Mouse (Mus musculus): ENCODE data around the gene Cenpx. TPM values are rescaled to one million over a fixed set of nuclear protein-coding genes. Genes with fewer than 3 reads are reported as not detected.

Cenpx gene
- polyA plus RNA-seq, 1 experiment from 2014 or later, result 81.0 TPM

GRCm38 (mm10) chr11:120672687-120673593 is 40.6 kb downstream of the Cenpx start, which contains the start of gene Aspscr1:
Aspscr1 (plus strand) TSS chr11:120672973.
- DNase-seq (peak; percentile 97), ATAC-seq (peak; percentile 95)
- Histone ChIP-seq H3K4me2 (ENCODE audit: low read depth, low read length) (peak within 1 kb of the TSS; percentile 79), H3K9me3 (ENCODE audit: low read length) (no peaks in the 10 kb centered on the region), H3K4me3 (ENCODE audit: low read depth, low read length) (peak within 1 kb of the TSS; percentile 75), H3K9ac (replicated peaks) (peak within 1 kb of the TSS; percentile 71), H3K27me3 (ENCODE audit: insufficient read depth, low read length) (no peaks in the 10 kb centered on the region), H3K36me3 (replicated peaks; ENCODE audit: insufficient read depth, low read length) (peaks cover 3% of the 10 kb centered on the region; the same call in 1 of the 2 replicates), H3K4me1 (ENCODE audit: insufficient read depth) (peaks cover 37% of the 10 kb centered on the region), H3K27ac (ENCODE audit: low read depth) (peak within 1 kb of the TSS; percentile 83)
- 3% methylated on average over 57 of the region's 83 CpGs for WGBS (ENCODE audit: insufficient replicate concordance)
- no peak for TF ChIP-seq EP300 (IDR thresholded peaks at IDR 0.05; ENCODE audit: low read depth)
- no peak for TF ChIP-seq CTCF (IDR thresholded peaks at IDR 0.05; ENCODE audit: low read depth)

- Histone ChIP-seq H3K36me3 (replicated peaks; ENCODE audit: insufficient read depth, low read length) (no peaks in the 10 kb centered on the region), H3K27me3 (ENCODE audit: insufficient read depth, low read length) (peaks cover 29% of the 10 kb centered on the region), H3K9ac (replicated peaks) (no peak overlapping the region), H3K4me2 (ENCODE audit: low read depth, low read length) (no peak overlapping the region), H3K9me3 (ENCODE audit: low read length) (no peaks in the 10 kb centered on the region), H3K4me3 (ENCODE audit: low read depth, low read length) (no peak overlapping the region), H3K4me1 (ENCODE audit: insufficient read depth) (no peaks in the 10 kb centered on the region), H3K27ac (ENCODE audit: low read depth) (no peak overlapping the region)
- 24% methylated on average over 3 of the region's 3 CpGs for WGBS (ENCODE audit: insufficient replicate concordance)
- ATAC-seq, result no peak
- TF ChIP-seq EP300 (IDR thresholded peaks at IDR 0.05; ENCODE audit: low read depth) (no peak), CTCF (IDR thresholded peaks at IDR 0.05; ENCODE audit: low read depth) (no peak)
- DNase-seq, result no peak
These were observed 46.9 kb downstream of the Cenpx start for GRCm38 (mm10) chr11:120666617-120667016.

GRCm38 (mm10) chr11:120665406-120665805 is 48.1 kb downstream of the Cenpx start:
- ATAC-seq, result no peak
- no peak overlapping the region for H3K27ac ChIP-seq (ENCODE audit: low read depth)
- no peak for TF ChIP-seq EP300 (IDR thresholded peaks at IDR 0.05; ENCODE audit: low read depth)
- no peak overlapping the region for H3K4me2 ChIP-seq (ENCODE audit: low read depth, low read length)
- H3K4me3 ChIP-seq (ENCODE audit: low read depth, low read length), result no peak overlapping the region
- no peaks in the 10 kb centered on the region for H3K36me3 ChIP-seq (replicated peaks; ENCODE audit: insufficient read depth, low read length)
- DNase-seq, result no peak
- H3K27me3 ChIP-seq (ENCODE audit: insufficient read depth, low read length), result peaks cover 41% of the 10 kb centered on the region
- WGBS (ENCODE audit: insufficient replicate concordance), result 88% methylated on average over 3 of the region's 3 CpGs
- H3K9me3 ChIP-seq (ENCODE audit: low read length), result no peaks in the 10 kb centered on the region
- H3K4me1 ChIP-seq (ENCODE audit: insufficient read depth), result peaks cover 7% of the 10 kb centered on the region
- no peak overlapping the region for H3K9ac ChIP-seq (replicated peaks)

GRCm38 (mm10) chr11:120663714-120664113 is 49.8 kb downstream of the Cenpx start:
- no peaks in the 10 kb centered on the region for H3K36me3 ChIP-seq (replicated peaks; ENCODE audit: insufficient read depth, low read length)
- H3K9me3 ChIP-seq (ENCODE audit: low read length), result no peaks in the 10 kb centered on the region
- H3K4me1 ChIP-seq (ENCODE audit: insufficient read depth), result peaks cover 14% of the 10 kb centered on the region
- no peak overlapping the region for H3K4me2 ChIP-seq (ENCODE audit: low read depth, low read length)
- no peak overlapping the region for H3K27ac ChIP-seq (ENCODE audit: low read depth)
- DNase-seq (no peak), ATAC-seq (no peak)
- 88% methylated on average over 5 of the region's 5 CpGs for WGBS (ENCODE audit: insufficient replicate concordance)
- no peak overlapping the region for H3K9ac ChIP-seq (replicated peaks)
- H3K27me3 ChIP-seq (ENCODE audit: insufficient read depth, low read length), result peaks cover 58% of the 10 kb centered on the region
- TF ChIP-seq EP300 (IDR thresholded peaks at IDR 0.05; ENCODE audit: low read depth) (no peak), CTCF (IDR thresholded peaks at IDR 0.05; ENCODE audit: low read depth) (no peak)
- H3K4me3 ChIP-seq (ENCODE audit: low read depth, low read length), result no peak overlapping the region

GRCm38 (mm10) chr11:120662759-120663158 is 50.8 kb downstream of the Cenpx start:
- ATAC-seq, result no peak
- no peaks in the 10 kb centered on the region for H3K9me3 ChIP-seq (ENCODE audit: low read length)
- no peak overlapping the region for H3K4me2 ChIP-seq (ENCODE audit: low read depth, low read length)
- no peaks in the 10 kb centered on the region for H3K36me3 ChIP-seq (replicated peaks; ENCODE audit: insufficient read depth, low read length)
- WGBS (ENCODE audit: insufficient replicate concordance), result 63% methylated on average over 6 of the region's 6 CpGs
- H3K4me1 ChIP-seq (ENCODE audit: insufficient read depth), result peaks cover 14% of the 10 kb centered on the region
- TF ChIP-seq EP300 (IDR thresholded peaks at IDR 0.05; ENCODE audit: low read depth) (no peak), CTCF (IDR thresholded peaks at IDR 0.05; ENCODE audit: low read depth) (no peak)
- no peak for DNase-seq
- H3K4me3 ChIP-seq (ENCODE audit: low read depth, low read length), result no peak overlapping the region
- H3K9ac ChIP-seq (replicated peaks), result no peak overlapping the region
- peaks cover 67% of the 10 kb centered on the region for H3K27me3 ChIP-seq (ENCODE audit: insufficient read depth, low read length)
- no peak overlapping the region for H3K27ac ChIP-seq (ENCODE audit: low read depth)

GRCm38 (mm10) chr11:120661076-120661460 is 52.5 kb downstream of the Cenpx start, which contains the start of gene Notum:
Notum (minus strand) TSS chr11:120661175.
- Histone ChIP-seq H3K4me2 (ENCODE audit: low read depth, low read length) (peak within 1 kb of the TSS; percentile 72), H3K36me3 (replicated peaks; ENCODE audit: insufficient read depth, low read length) (no peaks in the 10 kb centered on the region), H3K4me1 (ENCODE audit: insufficient read depth) (peaks cover 14% of the 10 kb centered on the region), H3K27ac (ENCODE audit: low read depth) (no peak within 1 kb of the TSS), H3K4me3 (ENCODE audit: low read depth, low read length) (peak within 1 kb of the TSS; percentile 45), H3K9ac (replicated peaks) (peak within 1 kb of the TSS; percentile 30; the same call in 1 of the 2 replicates), H3K27me3 (ENCODE audit: insufficient read depth, low read length) (peaks cover 76% of the 10 kb centered on the region), H3K9me3 (ENCODE audit: low read length) (no peaks in the 10 kb centered on the region)
- 2% methylated on average over 35 of the region's 35 CpGs for WGBS (ENCODE audit: insufficient replicate concordance)
- TF ChIP-seq EP300 (IDR thresholded peaks at IDR 0.05; ENCODE audit: low read depth), result no peak
- TF ChIP-seq CTCF (IDR thresholded peaks at IDR 0.05; ENCODE audit: low read depth), result no peak
- DNase-seq (no peak), ATAC-seq (peak; percentile 10; the same call in 1 of the 2 replicates)

Other genes starting within 250 kb of the Cenpx start
- gene Arl16, start 246.1 kb downstream of the Cenpx start, polyA plus RNA-seq (2015; fragmentation: Nextera tagmentation; extraction: Ambion mirVana), result 11.9 and 13.5 TPM in 2 replicates
- 133 and 139 TPM in 2 replicates for gene Mrpl12, start 229.1 kb downstream of the Cenpx start, polyA plus RNA-seq (2015; fragmentation: Nextera tagmentation; extraction: Ambion mirVana)
- gene Slc25a10, start 221.9 kb downstream of the Cenpx start, polyA plus RNA-seq (2015; fragmentation: Nextera tagmentation; extraction: Ambion mirVana), result 96.7 and 99.7 TPM in 2 replicates
- 58.5 and 66.9 TPM in 2 replicates for gene Gcgr, start 183.0 kb downstream of the Cenpx start, polyA plus RNA-seq (2015; fragmentation: Nextera tagmentation; extraction: Ambion mirVana)
- 59.2 and 61.0 TPM in 2 replicates for gene Mcrip1, start 164.0 kb downstream of the Cenpx start, polyA plus RNA-seq (2015; fragmentation: Nextera tagmentation; extraction: Ambion mirVana)
- gene Ppp1r27, start 162.6 kb downstream of the Cenpx start, polyA plus RNA-seq (2015; fragmentation: Nextera tagmentation; extraction: Ambion mirVana), result 0.19 and 1.5 TPM in 2 replicates
- gene P4hb, start 140.5 kb downstream of the Cenpx start, polyA plus RNA-seq (2015; fragmentation: Nextera tagmentation; extraction: Ambion mirVana), result 683 and 697 TPM in 2 replicates
- 148 and 156 TPM in 2 replicates for gene Arhgdia, start 132.1 kb downstream of the Cenpx start, polyA plus RNA-seq (2015; fragmentation: Nextera tagmentation; extraction: Ambion mirVana)
- gene Alyref, start 115.4 kb downstream of the Cenpx start, polyA plus RNA-seq (2015; fragmentation: Nextera tagmentation; extraction: Ambion mirVana), result 162 and 168 TPM in 2 replicates
- 46.1 and 47.5 TPM in 2 replicates for gene Anapc11, start 115.3 kb downstream of the Cenpx start, polyA plus RNA-seq (2015; fragmentation: Nextera tagmentation; extraction: Ambion mirVana)
- 20.9 and 22.2 TPM in 2 replicates for gene Npb, start 105.3 kb downstream of the Cenpx start, polyA plus RNA-seq (2015; fragmentation: Nextera tagmentation; extraction: Ambion mirVana)
- gene Pcyt2, start 95.8 kb downstream of the Cenpx start, polyA plus RNA-seq (2015; fragmentation: Nextera tagmentation; extraction: Ambion mirVana), result 217 and 222 TPM in 2 replicates
- gene Sirt7, start 88.5 kb downstream of the Cenpx start, polyA plus RNA-seq (2015; fragmentation: Nextera tagmentation; extraction: Ambion mirVana), result 34.3 TPM in 2 replicates
- 30.8 and 35.8 TPM in 2 replicates for gene Mafg, start 80.1 kb downstream of the Cenpx start, polyA plus RNA-seq (2015; fragmentation: Nextera tagmentation; extraction: Ambion mirVana)
- 1.5 and 1.7 TPM in 2 replicates for gene Pycr1, start 70.0 kb downstream of the Cenpx start, polyA plus RNA-seq (2015; fragmentation: Nextera tagmentation; extraction: Ambion mirVana)
- gene Myadml2, start 65.6 kb downstream of the Cenpx start, polyA plus RNA-seq (2015; fragmentation: Nextera tagmentation; extraction: Ambion mirVana), result 0.26 and 0.50 TPM in 2 replicates
- gene Notum, start 52.6 kb downstream of the Cenpx start, polyA plus RNA-seq (2015; fragmentation: Nextera tagmentation; extraction: Ambion mirVana), result 0.15 and 0.29 TPM in 2 replicates
- gene Aspscr1, start 40.8 kb downstream of the Cenpx start, polyA plus RNA-seq (2015; fragmentation: Nextera tagmentation; extraction: Ambion mirVana), result 56.8 and 57.1 TPM in 2 replicates
- gene Lrrc45, start 187 bp upstream of the Cenpx start, polyA plus RNA-seq (2015; fragmentation: Nextera tagmentation; extraction: Ambion mirVana), result 5.1 and 5.4 TPM in 2 replicates
- gene Rac3, start 7.7 kb upstream of the Cenpx start, polyA plus RNA-seq (2015; fragmentation: Nextera tagmentation; extraction: Ambion mirVana), result 0.36 and 0.38 TPM in 2 replicates
- gene Dcxr, start 13.5 kb upstream of the Cenpx start, polyA plus RNA-seq (2015; fragmentation: Nextera tagmentation; extraction: Ambion mirVana), result 118 and 141 TPM in 2 replicates
- gene Cbr2, start 18.4 kb upstream of the Cenpx start, polyA plus RNA-seq (2015; fragmentation: Nextera tagmentation; extraction: Ambion mirVana), result 0.26 and 0.94 TPM in 2 replicates
- gene Hmga1b, start 49.1 kb upstream of the Cenpx start, polyA plus RNA-seq (2015; fragmentation: Nextera tagmentation; extraction: Ambion mirVana), result 1.6 and 2.3 TPM in 2 replicates
- 6.2 and 6.3 TPM in 2 replicates for gene Rfng, start 70.5 kb upstream of the Cenpx start, polyA plus RNA-seq (2015; fragmentation: Nextera tagmentation; extraction: Ambion mirVana)
- gene Gps1, start 70.5 kb upstream of the Cenpx start, polyA plus RNA-seq (2015; fragmentation: Nextera tagmentation; extraction: Ambion mirVana), result 50.8 and 51.9 TPM in 2 replicates
- 43.8 and 46.8 TPM in 2 replicates for gene Dus1l, start 82.7 kb upstream of the Cenpx start, polyA plus RNA-seq (2015; fragmentation: Nextera tagmentation; extraction: Ambion mirVana)
- gene Fasn, start 110.8 kb upstream of the Cenpx start, polyA plus RNA-seq (2015; fragmentation: Nextera tagmentation; extraction: Ambion mirVana), result 3.8 and 3.9 TPM in 2 replicates
- 1.2 and 1.4 TPM in 2 replicates for gene Ccdc57, start 219.1 kb upstream of the Cenpx start, polyA plus RNA-seq (2015; fragmentation: Nextera tagmentation; extraction: Ambion mirVana)
- gene Slc16a3, start 234.7 kb upstream of the Cenpx start, polyA plus RNA-seq (2015; fragmentation: Nextera tagmentation; extraction: Ambion mirVana), result 9.9 and 13.9 TPM in 2 replicates